Mouse (Mus musculus): ENCODE measurements around the gene Vangl1.
"Not testable (repeated sequence)": the region's sequence is repeated elsewhere in the genome, so short reads cannot be mapped to it uniquely, and the experiment has no call there.

The Vangl1 gene

GRCm38 (mm10) chr3:102203781-102204721 lies at the start of gene Vangl1:
TSS of gene Vangl1 (minus strand) at chr3:102204693.
- DNase-seq (ENCODE audit: low spot score), result peak; percentile 78

- DNase-seq (ENCODE audit: low spot score), result no peak
Measured at GRCm38 (mm10) chr3:102253554-102253953, 49.1 kb upstream of the Vangl1 start.

DNA sequence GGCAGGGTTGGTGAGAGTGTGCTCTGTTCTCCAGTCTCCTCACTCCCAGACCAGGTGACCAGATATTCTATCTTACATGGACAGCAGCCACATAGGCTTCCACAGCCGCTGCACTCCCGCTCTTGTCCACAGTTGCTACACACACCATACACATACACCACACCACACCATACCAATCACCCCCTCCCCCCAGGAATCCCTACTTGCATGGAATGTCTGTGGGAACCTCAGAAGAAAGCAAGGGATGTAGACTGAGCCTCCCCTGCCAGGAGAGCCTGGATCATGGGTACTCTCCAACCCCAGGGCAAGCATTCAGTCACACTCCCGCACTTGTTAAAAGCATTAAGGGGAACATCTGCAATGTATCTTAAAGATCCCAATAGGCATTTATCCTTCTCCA lies 48.4 kb upstream of the Vangl1 start:
- DNase-seq (ENCODE audit: low spot score), result no peak

DNA sequence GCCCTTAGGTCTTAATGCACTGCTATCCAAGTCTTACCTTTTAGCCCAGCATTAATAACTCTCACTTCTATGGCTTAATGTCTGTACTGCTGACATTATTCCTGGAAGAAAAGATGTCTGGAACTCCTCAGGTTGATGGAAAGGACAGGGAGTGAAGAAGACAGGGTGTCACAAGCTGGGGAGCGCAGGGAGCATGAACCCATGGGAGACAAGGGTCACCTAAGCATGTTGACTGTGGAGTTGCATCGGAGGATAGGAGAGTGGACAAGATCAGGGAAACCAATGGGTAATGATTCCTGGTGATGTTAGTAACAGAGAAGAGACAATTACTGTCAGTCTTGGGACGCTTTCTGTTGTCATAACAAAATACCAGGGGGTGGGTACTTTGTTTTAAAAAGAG lies 46.4 kb upstream of the Vangl1 start:
- DNase-seq (ENCODE audit: low spot score), result no peak

DNA sequence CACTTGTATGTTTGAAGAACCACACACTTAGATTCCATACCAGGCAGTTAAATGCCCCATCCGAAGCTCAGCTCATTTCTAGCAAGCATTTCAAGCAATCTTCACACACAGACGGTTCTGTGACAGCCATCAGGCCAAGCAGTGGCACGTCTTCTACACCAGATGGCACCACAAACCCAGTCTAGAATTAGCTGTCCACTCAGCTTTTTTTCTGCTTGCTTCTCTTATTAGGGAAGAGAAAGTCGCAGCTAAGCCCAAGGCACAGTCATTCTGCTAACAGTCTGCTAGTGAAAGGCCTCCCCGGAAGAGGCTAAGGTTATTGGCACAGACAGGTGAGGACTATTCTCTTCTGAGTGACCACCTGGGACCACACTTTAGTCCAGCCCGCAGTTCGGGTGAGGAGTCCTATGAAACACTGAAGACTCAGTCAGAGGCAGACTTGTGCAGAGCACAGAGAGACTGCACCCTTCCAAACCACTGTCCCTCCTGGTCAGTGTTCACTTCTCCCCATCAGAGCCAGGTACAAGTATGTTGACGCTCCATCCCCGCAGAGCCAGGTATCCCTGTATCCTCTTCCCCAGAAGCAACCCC lies 45.0 kb upstream of the Vangl1 start:
- DNase-seq (ENCODE audit: low spot score), result peak; percentile 43

GRCm38 (mm10) chr3:102244601-102245000 lies 40.1 kb upstream of the Vangl1 start:
- no peak for DNase-seq (ENCODE audit: low spot score)

GRCm38 (mm10) chr3:102242854-102243253 lies 38.4 kb upstream of the Vangl1 start:
- DNase-seq (ENCODE audit: low spot score), result no peak

DNA sequence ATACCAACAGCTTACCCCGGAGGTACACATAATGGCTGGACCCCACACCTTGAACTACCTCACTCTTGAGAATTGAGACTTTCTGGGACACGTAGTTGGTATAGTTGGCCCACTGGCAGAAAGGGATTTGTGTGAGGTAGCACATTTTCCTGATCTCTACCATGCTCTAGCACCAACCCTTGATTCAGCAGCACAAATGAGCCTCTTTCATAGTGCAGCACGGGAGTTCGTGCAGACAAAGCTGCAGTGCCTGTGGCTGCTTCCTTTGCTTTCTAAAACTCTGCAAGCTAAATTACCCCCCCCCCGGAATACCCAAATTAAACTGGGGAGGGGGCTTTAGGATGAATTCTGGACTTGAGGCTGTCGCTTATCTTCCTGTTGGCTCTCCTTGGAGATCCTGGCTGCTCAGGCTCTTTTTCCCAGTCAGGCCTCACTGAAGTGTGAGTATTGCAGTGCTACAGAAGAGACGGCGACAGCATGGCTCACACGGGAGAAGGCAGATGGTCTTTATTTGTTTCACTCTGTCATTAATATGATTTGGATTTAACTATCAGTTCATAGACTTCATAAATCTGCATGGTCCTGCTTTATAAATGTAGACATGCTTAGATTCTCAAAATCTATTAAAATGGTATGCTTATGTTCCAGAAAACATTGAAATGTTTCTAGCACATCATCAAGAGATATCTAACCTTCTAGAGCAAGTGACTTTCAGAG lies 27.1 kb upstream of the Vangl1 start:
- DNase-seq (ENCODE audit: low spot score), result no peak

DNA sequence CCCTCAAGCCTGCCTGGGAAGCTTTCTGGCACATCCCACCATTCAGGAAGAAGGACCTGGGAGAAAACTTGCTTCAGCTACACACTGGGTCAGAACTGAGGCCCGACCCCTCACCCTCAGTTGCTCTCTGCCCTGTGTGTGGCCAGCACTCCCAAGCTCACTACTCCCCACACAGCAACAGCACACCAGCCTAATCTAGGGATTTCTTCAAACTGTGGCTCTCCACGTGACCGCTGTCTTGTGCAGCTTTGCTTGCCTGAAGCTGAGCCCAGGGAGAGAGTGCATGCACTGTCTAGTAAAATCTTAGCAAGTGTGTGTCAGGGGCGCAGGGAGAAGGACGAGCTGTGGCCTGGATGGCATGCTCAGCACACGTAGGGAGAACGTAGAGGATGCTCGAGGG lies 18.3 kb upstream of the Vangl1 start:
- no peak for DNase-seq (ENCODE audit: low spot score)

GRCm38 (mm10) chr3:102218301-102218700 lies 13.8 kb upstream of the Vangl1 start:
- DNase-seq (ENCODE audit: low spot score), result no peak

GRCm38 (mm10) chr3:102214736-102215135 lies 10.2 kb upstream of the Vangl1 start:
- no peak for DNase-seq (ENCODE audit: low spot score)

DNA sequence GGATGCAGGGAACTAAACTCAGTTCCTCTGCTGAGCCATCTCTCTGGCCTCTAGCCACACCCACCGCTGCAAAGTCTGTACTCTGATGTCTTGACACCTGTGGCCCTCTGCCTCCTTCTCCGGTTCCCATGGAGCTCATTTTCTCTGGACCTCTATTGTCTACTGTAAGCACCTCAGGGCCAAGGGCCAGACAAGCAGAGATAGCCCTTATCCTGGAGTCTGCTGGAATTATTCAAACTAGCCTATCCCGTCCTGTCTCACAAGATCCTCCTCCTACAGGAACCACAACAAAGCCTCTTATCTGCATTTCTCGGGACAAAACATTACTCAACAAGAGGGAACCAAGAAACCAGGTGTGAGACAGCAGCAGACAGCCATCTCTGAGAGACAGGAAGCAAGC lies 9.8 kb upstream of the Vangl1 start:
- no peak for DNase-seq (ENCODE audit: low spot score)

DNA sequence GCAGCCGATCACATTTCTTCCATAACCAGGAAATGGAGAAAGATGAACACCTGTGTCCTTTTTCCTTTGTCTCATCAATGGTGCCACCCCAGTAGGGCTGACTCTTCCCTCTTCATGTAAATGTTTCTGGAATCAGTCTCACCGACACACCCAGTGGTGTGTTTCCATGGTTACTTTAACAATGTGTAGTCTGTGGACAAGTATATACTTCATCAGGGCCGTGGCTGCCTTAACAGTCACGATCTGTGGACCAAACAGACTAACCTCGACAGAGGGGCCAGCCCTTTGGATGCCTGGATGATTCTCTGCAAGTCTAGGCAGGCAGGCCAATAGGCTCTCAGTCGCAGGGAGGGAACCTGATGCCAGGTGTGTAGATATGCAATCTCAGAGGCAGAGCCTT lies 8.4 kb upstream of the Vangl1 start:
- DNase-seq (ENCODE audit: low spot score), result no peak

DNA sequence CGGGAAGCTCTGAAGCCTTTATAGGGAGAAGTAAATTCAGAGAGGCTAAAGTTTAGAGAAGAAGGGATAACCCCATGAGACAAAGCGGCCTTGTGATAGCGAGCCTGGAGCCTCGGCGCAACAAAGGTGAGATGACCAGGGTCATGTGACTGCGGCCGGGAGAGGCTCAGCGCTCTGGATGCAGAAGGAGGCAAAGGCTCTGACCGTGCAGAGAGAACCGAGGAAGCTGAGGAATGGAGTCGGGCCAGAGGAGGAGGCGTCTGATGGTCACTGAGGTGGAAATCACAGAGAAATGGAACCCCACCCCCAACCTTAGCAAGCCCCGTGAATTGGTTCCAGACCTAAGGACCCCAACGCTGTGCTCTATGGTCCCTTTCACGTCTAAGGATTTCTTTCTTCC lies 7.8 kb upstream of the Vangl1 start:
- no peak for DNase-seq (ENCODE audit: low spot score)

- DNase-seq (ENCODE audit: low spot score), result no peak
Measured at GRCm38 (mm10) chr3:102211340-102211739, 6.8 kb upstream of the Vangl1 start.

- DNase-seq (ENCODE audit: low spot score), result no peak
Measured at GRCm38 (mm10) chr3:102210775-102211174, 6.3 kb upstream of the Vangl1 start.

DNA sequence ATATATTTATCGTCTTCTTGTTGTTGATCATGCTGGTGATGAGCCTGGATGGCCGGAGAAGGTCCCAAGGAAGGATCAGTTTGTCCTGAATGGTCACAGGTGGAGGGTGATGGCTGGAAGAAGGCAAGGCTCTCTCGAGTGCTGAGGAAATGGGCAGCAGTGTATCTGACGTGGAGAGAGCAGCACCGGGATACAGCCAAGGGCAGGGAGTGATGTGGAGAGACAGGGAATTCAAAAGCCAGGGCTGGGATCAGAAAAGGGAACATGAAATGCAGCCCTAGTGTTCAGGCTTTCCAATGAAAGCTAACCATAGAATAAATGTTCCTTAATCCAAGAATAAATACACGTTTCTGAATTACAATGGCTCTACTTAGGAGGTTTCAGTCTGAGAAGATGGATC lies 4.4 kb upstream of the Vangl1 start:
- DNase-seq (ENCODE audit: low spot score), result no peak

DNA sequence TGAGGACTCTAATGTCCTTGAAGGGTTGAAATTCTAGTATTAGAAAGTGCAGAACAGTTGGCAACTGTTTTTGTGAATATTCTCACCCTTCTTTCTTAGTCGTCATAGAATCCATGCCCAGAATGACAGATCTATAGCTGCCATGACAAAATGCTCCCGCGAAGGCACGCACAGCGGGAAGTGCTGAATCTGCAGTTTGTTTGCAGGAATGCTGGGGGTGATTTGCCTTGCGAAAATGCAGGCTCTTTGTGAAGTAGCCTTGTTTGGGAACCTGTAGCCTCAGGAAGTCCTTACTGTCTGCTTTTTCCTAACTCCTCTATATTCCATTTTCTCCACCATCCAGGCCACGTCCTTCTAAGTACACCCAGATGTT lies 951 bp upstream of the Vangl1 start:
- DNase-seq (ENCODE audit: low spot score), result no peak

GRCm38 (mm10) chr3:102204734-102205457 lies 403 bp upstream of the Vangl1 start:
- not testable (repeated sequence) for DNase-seq (ENCODE audit: low spot score)

- no peak for DNase-seq (ENCODE audit: low spot score)
Measured at GRCm38 (mm10) chr3:102203131-102203530, 1.4 kb downstream of the Vangl1 start.

DNA sequence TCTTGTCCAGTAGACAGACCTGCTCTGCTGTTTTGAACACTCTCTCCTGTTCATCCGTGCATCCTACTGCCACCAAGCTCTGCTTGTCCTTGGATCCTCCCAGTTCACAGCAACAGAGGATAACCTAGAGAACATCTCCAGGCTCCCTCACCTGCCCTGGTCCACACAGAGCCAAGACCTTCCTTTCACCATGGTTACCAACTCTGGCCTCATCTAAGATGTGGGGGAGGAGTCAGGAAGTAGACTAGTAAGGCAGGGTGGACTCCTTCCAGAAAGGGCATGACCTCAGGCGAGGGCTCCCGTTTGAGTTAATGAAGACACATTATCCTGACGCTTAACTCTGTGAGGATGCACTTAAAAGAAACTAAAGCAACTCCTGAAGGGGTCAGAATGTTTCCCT lies 4.5 kb downstream of the Vangl1 start:
- DNase-seq (ENCODE audit: low spot score), result no peak

- DNase-seq (ENCODE audit: low spot score), result no peak
Measured at GRCm38 (mm10) chr3:102199226-102199625, 5.3 kb downstream of the Vangl1 start.
